Comparison of ENCODE assay signal across 23 mouse cellular contexts in genomic region chr10:83244131-83244530, GRCm38 (mm10).
A peak's percentile ranks its signal among the peaks of the same experiment; 100 is the strongest.
DNase-seq lines count a peak whose midpoint lies in the region; ATAC-seq lines count a peak whose summit lies in the region.
"Had no signal": no experiment of that assay in that cellular context is flagged by ENCODE, and none has a peak within 500 bp of the region (broad histone marks: within the 10 kb centered on the region; RNA-seq: fewer than 3 reads in every experiment).

No protein-coding gene starts in this region.

- H3K9me3 ChIP-seq in kidney, embryonic 16.5 days (ENCODE audit: low read length), result no peaks in the 10 kb centered on the region
- H3K9me3 ChIP-seq: embryonic facial prominence, embryonic 15.5 days; heart, embryonic 10.5 days; hindbrain, embryonic 12.5 days; liver, embryonic 13.5 days; midbrain, embryonic 13.5 days; neural tube, embryonic 13.5 days had no signal

- H3K4me1 ChIP-seq in kidney, embryonic 16.5 days (ENCODE audit: insufficient read depth, low read length), result no peaks in the 10 kb centered on the region
- H3K4me1 ChIP-seq: liver, embryonic 13.5 days had no signal

- H3K27me3 ChIP-seq in kidney, embryonic 16.5 days (ENCODE audit: insufficient read depth, low read length), result no peaks in the 10 kb centered on the region
- H3K27me3 ChIP-seq: embryonic facial prominence, embryonic 15.5 days; liver, embryonic 13.5 days; neural tube, embryonic 13.5 days had no signal

- DNase-seq in kidney, adult 18-20 months, result peak; percentile 37
- peak; percentile 9 for DNase-seq in ES-CJ7 (ENCODE audit: low read depth, low spot score)
- peak; percentile 20 for DNase-seq in embryo, embryonic 11 days
- peak; percentile 38 to 43 for DNase-seq in kidney, postnatal 25 days
- no peak for DNase-seq in cerebellum, postnatal 4 days (ENCODE audit: low spot score in 2 of 2)
- DNase-seq in lung, adult 18-20 months, result no peak
- no peak for DNase-seq in heart, postnatal 36 days
- DNase-seq: adrenal gland, postnatal 36 days; cerebellum, adult 18-20 months; left cerebral cortex, postnatal 4 days; liver, embryonic 13.5 days; lung, postnatal 10 days; right cerebral cortex, adult 18-20 months; thymus, postnatal 14 days had no signal

- 39% methylated on average over 6 of the region's 6 CpGs for WGBS in kidney, embryonic 16.5 days

- intact Hi-C loops in heart, postnatal 36 days (cut with DNase I), result no loop called here

- no peak overlapping the region for H3K4me2 ChIP-seq in kidney, embryonic 16.5 days (replicated peaks; ENCODE audit: low read depth, low read length)
- H3K4me2 ChIP-seq: embryonic facial prominence, embryonic 15.5 days; hindbrain, embryonic 12.5 days; liver, embryonic 13.5 days; midbrain, embryonic 13.5 days; neural tube, embryonic 13.5 days had no signal

- no peak overlapping the region for H3K27ac ChIP-seq in kidney, embryonic 16.5 days (ENCODE audit: low read length)
- H3K27ac ChIP-seq: embryonic facial prominence, embryonic 15.5 days; heart, embryonic 10.5 days; hindbrain, embryonic 12.5 days; left cerebral cortex, adult 2 months; liver, embryonic 13.5 days; midbrain, embryonic 13.5 days; neural tube, embryonic 13.5 days had no signal

- no peak overlapping the region for H3K9ac ChIP-seq in kidney, embryonic 16.5 days (replicated peaks; ENCODE audit: low read length)
- H3K9ac ChIP-seq: embryonic facial prominence, embryonic 15.5 days; hindbrain, embryonic 12.5 days; liver, embryonic 13.5 days; midbrain, embryonic 13.5 days; neural tube, embryonic 13.5 days had no signal

- no peaks in the 10 kb centered on the region for H3K36me3 ChIP-seq in kidney, embryonic 16.5 days (ENCODE audit: insufficient read depth, low read length)
- H3K36me3 ChIP-seq: embryonic facial prominence, embryonic 15.5 days; heart, embryonic 10.5 days; hindbrain, embryonic 12.5 days; liver, embryonic 13.5 days; midbrain, embryonic 13.5 days; neural tube, embryonic 13.5 days had no signal

- ATAC-seq in kidney, embryonic 16.5 days (ENCODE audit: low FRiP score, low TSS enrichment), result no peak
- ATAC-seq: forebrain, embryonic 16.5 days; inflammation-experienced regulatory T-cells, adult 6 months; midbrain, embryonic 13.5 days had no signal

- H3K4me3 ChIP-seq in kidney, embryonic 16.5 days (ENCODE audit: low read length), result no peak overlapping the region
- H3K4me3 ChIP-seq: embryonic facial prominence, embryonic 15.5 days; heart, embryonic 10.5 days; hindbrain, embryonic 12.5 days; left cerebral cortex, adult 2 months; liver, embryonic 13.5 days; midbrain, embryonic 13.5 days; neural tube, embryonic 13.5 days had no signal

Comparison
In these comparisons a context has a peak if more than half of its experiments do, and no peak if none do; other contexts are left out.
1. DNase-seq: peak in kidney, adult 18-20 months (single experiment), ES-CJ7 (single experiment), embryo, embryonic 11 days (single experiment) and kidney, postnatal 25 days (2 of 2); none in cerebellum, postnatal 4 days (0 of 2), lung, adult 18-20 months (0 of 2) and heart, postnatal 36 days (0 of 2).